Mouse (Mus musculus): ENCODE measurements at regions not wholly inside any gene's neighbourhood (a gene's known extent, or its start where the extent isn't known, plus 50 kb on each side); places are given as distances from the start of the nearest gene placed in this dataset.

GRCm38 (mm10) chr4:54353657-54354390 lies 528.0 kb downstream of the Tmem38b start:
- no peak overlapping the region for H3K4me2 ChIP-seq (replicated peaks; ENCODE audit: low read depth, low read length, severe bottlenecking)
- no peaks in the 10 kb centered on the region for H3K27me3 ChIP-seq (ENCODE audit: control insufficient read depth, insufficient read depth, low read length)
- TF ChIP-seq POLR2A (IDR thresholded peaks at IDR 0.05; ENCODE audit: borderline replicate concordance, extremely low read depth, insufficient read depth, insufficient read length): no peak
- ATAC-seq (ENCODE audit: low FRiP score, low read depth) (no peak), DNase-seq (ENCODE audit: low spot score) (no peak)
- H3K27ac ChIP-seq (replicated peaks; ENCODE audit: low read depth, low read length): no peak overlapping the region
- no peaks in the 10 kb centered on the region for H3K36me3 ChIP-seq (ENCODE audit: control insufficient read depth, insufficient read depth, low read length)
- WGBS: 73% methylated on average over 8 of the region's 8 CpGs
- no peak overlapping the region for H3K4me3 ChIP-seq (replicated peaks; ENCODE audit: low read length)
- no peak overlapping the region for H3K9ac ChIP-seq (ENCODE audit: low read depth, low read length, severe bottlenecking)
- no peaks in the 10 kb centered on the region for H3K9me3 ChIP-seq (ENCODE audit: control insufficient read depth, low read length)
- no peaks in the 10 kb centered on the region for H3K4me1 ChIP-seq (ENCODE audit: control insufficient read depth, insufficient read depth, low read length)

GRCm38 (mm10) chr4:54354391-54354726 lies 528.5 kb downstream of the Tmem38b start:
- no peak for TF ChIP-seq POLR2A (IDR thresholded peaks at IDR 0.05; ENCODE audit: borderline replicate concordance, extremely low read depth, insufficient read depth, insufficient read length)
- WGBS: 42% methylated on average over 4 of the region's 4 CpGs
- no peak overlapping the region for H3K4me3 ChIP-seq (replicated peaks; ENCODE audit: low read length)
- ATAC-seq (ENCODE audit: low FRiP score, low read depth) (no peak), DNase-seq (ENCODE audit: low spot score) (no peak)
- H3K9me3 ChIP-seq (ENCODE audit: control insufficient read depth, low read length): no peaks in the 10 kb centered on the region
- no peak overlapping the region for H3K27ac ChIP-seq (replicated peaks; ENCODE audit: low read depth, low read length)
- no peak overlapping the region for H3K9ac ChIP-seq (ENCODE audit: low read depth, low read length, severe bottlenecking)
- H3K4me2 ChIP-seq (replicated peaks; ENCODE audit: low read depth, low read length, severe bottlenecking): no peak overlapping the region
- H3K4me1 ChIP-seq (ENCODE audit: control insufficient read depth, insufficient read depth, low read length): no peaks in the 10 kb centered on the region
- no peaks in the 10 kb centered on the region for H3K36me3 ChIP-seq (ENCODE audit: control insufficient read depth, insufficient read depth, low read length)
- H3K27me3 ChIP-seq (ENCODE audit: control insufficient read depth, insufficient read depth, low read length): no peaks in the 10 kb centered on the region

GRCm38 (mm10) chr4:54355381-54356040 lies 529.7 kb downstream of the Tmem38b start:
- WGBS: 65% methylated on average over 7 of the region's 7 CpGs
- ATAC-seq (ENCODE audit: low FRiP score, low read depth): no peak

GRCm38 (mm10) chr4:54356041-54356427 lies 530.2 kb downstream of the Tmem38b start:
- Histone ChIP-seq H3K4me2 (replicated peaks; ENCODE audit: low read depth, low read length, severe bottlenecking) (no peak overlapping the region), H3K4me3 (replicated peaks; ENCODE audit: low read length) (no peak overlapping the region), H3K27ac (replicated peaks; ENCODE audit: low read depth, low read length) (no peak overlapping the region), H3K36me3 (ENCODE audit: control insufficient read depth, insufficient read depth, low read length) (no peaks in the 10 kb centered on the region), H3K9ac (ENCODE audit: low read depth, low read length, severe bottlenecking) (no peak overlapping the region), H3K4me1 (ENCODE audit: control insufficient read depth, insufficient read depth, low read length) (no peaks in the 10 kb centered on the region), H3K27me3 (ENCODE audit: control insufficient read depth, insufficient read depth, low read length) (no peaks in the 10 kb centered on the region), H3K9me3 (ENCODE audit: control insufficient read depth, low read length) (no peaks in the 10 kb centered on the region)
- DNase-seq (ENCODE audit: low spot score): no peak
- TF ChIP-seq POLR2A (IDR thresholded peaks at IDR 0.05; ENCODE audit: borderline replicate concordance, extremely low read depth, insufficient read depth, insufficient read length): no peak
- 88% methylated on average over 2 of the region's 2 CpGs for WGBS
- ATAC-seq (ENCODE audit: low FRiP score, low read depth): no peak

More at GRCm38 (mm10) chr4:54355381-54356040, 529.7 kb downstream of the Tmem38b start:
- H3K36me3 ChIP-seq (ENCODE audit: control insufficient read depth, insufficient read depth, low read length): no peaks in the 10 kb centered on the region
- peak; percentile 25 for DNase-seq (ENCODE audit: low spot score)
- no peak overlapping the region for H3K27ac ChIP-seq (replicated peaks; ENCODE audit: low read depth, low read length)
- H3K9ac ChIP-seq (ENCODE audit: low read depth, low read length, severe bottlenecking): no peak overlapping the region
- no peak for TF ChIP-seq POLR2A (IDR thresholded peaks at IDR 0.05; ENCODE audit: borderline replicate concordance, extremely low read depth, insufficient read depth, insufficient read length)
- H3K4me2 ChIP-seq (replicated peaks; ENCODE audit: low read depth, low read length, severe bottlenecking): no peak overlapping the region
- no peaks in the 10 kb centered on the region for H3K27me3 ChIP-seq (ENCODE audit: control insufficient read depth, insufficient read depth, low read length)
- no peaks in the 10 kb centered on the region for H3K4me1 ChIP-seq (ENCODE audit: control insufficient read depth, insufficient read depth, low read length)
- H3K4me3 ChIP-seq (replicated peaks; ENCODE audit: low read length): no peak overlapping the region
- H3K9me3 ChIP-seq (ENCODE audit: control insufficient read depth, low read length): no peaks in the 10 kb centered on the region

- no peak overlapping the region for H3K4me2 ChIP-seq (replicated peaks; ENCODE audit: low read depth, low read length, severe bottlenecking)
- H3K27me3 ChIP-seq (ENCODE audit: control insufficient read depth, insufficient read depth, low read length): no peaks in the 10 kb centered on the region
- TF ChIP-seq POLR2A (IDR thresholded peaks at IDR 0.05; ENCODE audit: borderline replicate concordance, extremely low read depth, insufficient read depth, insufficient read length): no peak
- H3K4me1 ChIP-seq (ENCODE audit: control insufficient read depth, insufficient read depth, low read length): peaks cover 10% of the 10 kb centered on the region; the same call in 1 of the 2 replicates
- DNase-seq (ENCODE audit: low spot score) (no peak), ATAC-seq (ENCODE audit: low FRiP score, low read depth) (no peak)
- WGBS: 48% methylated on average over 3 of the region's 3 CpGs
- no peak overlapping the region for H3K27ac ChIP-seq (replicated peaks; ENCODE audit: low read depth, low read length)
- no peaks in the 10 kb centered on the region for H3K36me3 ChIP-seq (ENCODE audit: control insufficient read depth, insufficient read depth, low read length)
- H3K9ac ChIP-seq (ENCODE audit: low read depth, low read length, severe bottlenecking): no peak overlapping the region
- H3K9me3 ChIP-seq (ENCODE audit: control insufficient read depth, low read length): no peaks in the 10 kb centered on the region
- no peak overlapping the region for H3K4me3 ChIP-seq (replicated peaks; ENCODE audit: low read length)
Observed at GRCm38 (mm10) chr4:54370909-54371308, 545.1 kb downstream of the Tmem38b start.

All from limb, embryonic 14.5 days (tissue).